Mouse (Mus musculus): Measurements from ENCODE around the gene Tro.
A peak's percentile ranks its signal among the peaks of the same experiment; 100 is the strongest.

The Tro gene

GRCm38 (mm10) chrX:150656908-150657796 lies at the start of gene Tro:
Gene Tro, minus strand, starts transcription at chrX:150657583.
- peak; percentile 1 for DNase-seq

DNA sequence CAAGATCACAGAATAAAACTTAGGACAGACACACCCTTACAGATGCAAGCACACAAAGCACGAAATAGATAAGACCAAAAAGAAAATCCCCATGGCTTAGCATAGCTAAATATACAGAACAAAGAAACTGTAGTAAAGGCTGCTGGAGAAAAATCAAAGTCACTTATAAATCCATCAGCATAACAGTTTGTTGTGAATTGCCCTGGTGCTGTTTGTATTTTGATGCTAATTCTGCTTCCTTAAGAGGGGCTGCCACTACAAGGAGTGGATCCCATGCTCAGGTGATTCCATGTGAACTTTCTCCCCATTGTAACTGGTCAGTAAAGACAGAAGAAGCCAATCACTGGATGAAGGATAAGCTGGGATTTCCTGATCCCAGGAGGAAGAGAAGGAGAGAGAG lies 20.1 kb upstream of the Tro start:
- no peak for DNase-seq

DNA sequence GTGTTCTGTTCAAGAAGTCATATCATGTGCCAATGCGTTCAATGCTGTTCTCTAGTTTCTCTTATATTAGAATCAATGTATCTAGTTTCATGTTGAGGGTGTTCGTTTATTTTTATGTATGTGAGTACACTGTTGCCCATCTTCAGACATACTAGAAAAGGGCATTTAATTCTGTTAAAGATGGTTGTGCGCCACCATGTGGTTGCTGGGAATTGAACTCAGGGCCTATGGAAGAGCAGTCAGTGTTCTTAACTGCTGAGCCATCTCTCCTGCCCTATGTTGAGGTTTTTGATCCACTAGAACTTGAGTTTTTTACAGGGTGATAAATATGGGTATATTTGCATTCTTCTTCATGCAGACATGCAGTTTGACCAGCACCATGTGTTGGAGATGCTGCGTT lies 5.4 kb upstream of the Tro start:
- peak; percentile 17 for DNase-seq

DNA sequence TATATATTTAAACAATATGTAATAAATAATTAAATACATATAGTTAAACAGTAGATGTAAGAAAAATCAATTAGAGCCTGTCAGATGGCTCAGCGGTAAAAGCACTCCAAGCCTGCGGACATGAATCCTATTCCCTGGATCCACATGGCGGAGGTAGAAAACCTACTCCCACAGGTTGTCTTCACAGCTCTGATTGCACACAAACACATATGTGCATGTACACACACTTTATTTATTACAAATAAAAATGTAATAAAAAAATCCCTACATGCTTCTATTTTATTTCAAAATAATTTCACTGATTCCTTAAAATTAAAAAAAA lies 375 bp upstream of the Tro start:
- no peak for DNase-seq

DNA sequence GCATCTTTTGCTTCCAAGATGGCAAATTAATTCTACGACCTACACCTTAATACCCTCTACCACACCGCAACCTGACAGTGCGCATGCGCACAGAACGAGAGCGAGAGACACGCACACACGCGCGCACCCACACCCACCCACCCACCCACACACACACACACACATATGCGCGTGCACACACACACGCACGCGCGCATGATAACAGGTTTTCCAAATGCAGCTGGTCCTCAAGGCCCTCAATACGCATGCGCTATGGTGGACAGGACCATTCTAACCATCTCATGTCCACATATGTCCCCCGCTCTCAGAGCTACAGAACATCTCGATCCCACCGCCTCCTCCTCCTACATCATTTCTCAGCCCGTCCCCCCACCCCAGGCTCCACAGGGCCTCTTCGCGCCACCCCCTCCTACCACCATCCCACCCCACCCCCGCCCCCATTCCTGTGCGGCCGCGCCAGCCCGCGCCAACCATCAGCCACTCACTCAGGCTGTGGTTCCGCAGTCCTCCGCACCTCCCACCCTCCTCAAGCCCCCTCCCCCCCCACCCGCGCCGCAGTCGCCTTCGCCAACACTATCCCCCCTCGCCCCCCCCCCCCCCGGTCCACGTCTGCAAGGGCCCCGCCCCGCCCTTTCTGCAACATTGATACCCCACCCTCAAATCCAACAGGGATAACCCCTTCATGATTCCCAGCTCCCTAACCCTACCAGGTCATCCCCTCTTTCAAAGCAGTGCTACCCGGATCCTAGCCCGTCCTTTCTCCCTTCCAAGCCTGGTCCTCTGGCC lies 1.1 kb downstream of the Tro start:
- peak; percentile 1 for DNase-seq

DNA sequence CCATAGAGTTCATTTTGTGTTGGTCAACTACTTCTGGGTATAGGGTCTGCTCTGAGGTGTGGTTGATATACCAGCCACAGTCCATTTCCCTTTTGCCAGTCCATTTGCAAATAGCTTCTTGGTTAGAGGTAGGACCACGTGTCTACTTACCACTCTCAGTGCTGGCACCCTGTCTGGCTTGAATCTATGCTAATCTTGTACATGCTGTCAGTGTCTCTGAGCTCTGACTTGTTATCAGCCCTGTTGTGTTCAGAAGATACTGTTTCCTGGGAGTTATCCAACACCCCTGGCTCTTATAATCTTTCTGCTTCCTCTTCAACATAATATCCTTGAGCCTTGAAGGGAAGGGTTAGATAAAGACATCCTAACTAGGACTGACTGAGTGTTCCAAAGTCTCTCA lies 21.0 kb downstream of the Tro start:
- DNase-seq = no peak

DNA sequence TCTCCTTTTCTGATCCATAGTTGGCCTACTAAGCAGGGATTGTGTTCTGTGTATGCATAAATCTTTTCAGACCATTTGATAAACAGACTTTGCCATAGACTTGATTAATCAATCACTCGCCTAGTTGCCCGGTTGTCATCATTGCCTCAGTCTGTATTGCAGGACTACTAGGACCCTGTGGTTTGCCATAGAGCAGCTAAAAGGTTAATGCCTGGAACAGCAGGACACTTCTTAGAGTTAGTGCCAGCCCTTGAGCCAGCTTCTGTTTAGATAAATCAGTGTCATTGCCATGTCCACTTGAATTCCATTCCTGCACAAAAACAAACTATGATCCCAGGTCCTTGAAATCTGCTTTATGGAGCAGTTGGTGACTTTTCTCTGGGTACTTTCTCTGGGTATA lies 58.5 kb downstream of the Tro start:
- no peak for DNase-seq
